Mouse (Mus musculus) cortical plate, adult 2 months (tissue): ENCODE measurements around the gene Nid2. TPM values are rescaled to one million over a fixed set of nuclear protein-coding genes. Genes with fewer than 3 reads are reported as not detected.
A peak's percentile ranks its signal among the peaks of the same experiment; 100 is the strongest.

Source experiments
- H3K27ac ChIP-seq: fragments of 200-500 bp; 2 replicates; pipeline ENCODE4 v1.5.1; 2012; ENCODE audit warnings: low read length, control low read depth, inconsistent platforms; ENCODE audit not compliant: insufficient read depth
- H3K4me1 ChIP-seq: fragments of 200-500 bp; 2 replicates; pipeline ENCODE4 v1.6.1; 2011; ENCODE audit warnings: low read length; ENCODE audit not compliant: control insufficient read depth, insufficient read depth
- H3K4me3 ChIP-seq: fragments of 200-500 bp; 2 replicates; pipeline ENCODE4 v1.5.1; 2011; ENCODE audit warnings: mild to moderate bottlenecking, low read length, control low read depth; ENCODE audit not compliant: insufficient read depth
- CTCF ChIP-seq: fragments of 200-500 bp; IDR thresholded peaks from 2 replicates; pipeline ENCODE4 v1.5.1; 2011; ENCODE audit warnings: mild to moderate bottlenecking, control low read depth, low read length; ENCODE audit not compliant: insufficient read depth; ENCODE audit errors: extremely low read depth
- POLR2A ChIP-seq: fragments of 200-500 bp; IDR thresholded peaks from 2 replicates; pipeline ENCODE4 v1.6.1; 2011; ENCODE audit warnings: mild to moderate bottlenecking, low read length, control low read depth; ENCODE audit not compliant: insufficient read depth; ENCODE audit errors: extremely low read depth
- polyA plus RNA-seq: library from polyadenylated mRNA; depleted of rRNA; stranded (reverse); fragments of >200 nt; gene quantifications from 2 replicates; pipeline ENCODE4 v1.2.3, GENCODE M21; 2012

The Nid2 gene
- polyA plus RNA-seq, 1 experiment, result 2.2 TPM

DNA sequence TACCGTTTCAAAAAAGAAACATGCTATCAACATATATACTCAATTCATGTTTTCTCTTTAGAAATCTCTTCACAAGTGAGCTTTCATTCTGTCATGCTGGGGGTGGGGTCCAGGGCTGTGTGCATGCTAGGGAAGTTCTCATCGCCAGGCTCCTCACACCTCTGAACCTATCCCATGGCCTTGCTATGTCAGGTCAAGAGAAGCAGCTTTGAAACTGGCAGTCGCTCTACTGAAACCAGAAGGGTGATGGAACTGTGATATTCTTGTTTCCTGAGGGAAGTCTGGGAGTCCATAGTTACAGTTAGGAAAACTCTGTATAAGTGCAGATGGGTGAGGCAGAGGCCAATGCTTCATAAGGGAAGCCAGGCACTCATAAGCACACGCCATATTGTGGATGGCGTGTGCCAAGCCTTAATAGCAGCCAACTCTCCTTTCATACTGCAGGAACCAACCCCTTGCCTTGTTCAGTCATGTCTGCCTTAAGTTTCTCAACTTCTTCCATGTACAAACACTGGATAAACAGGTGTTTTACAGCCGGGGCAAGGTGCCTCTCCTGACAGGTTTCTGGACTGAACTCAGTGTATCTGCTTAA, 10.8 kb upstream of the Nid2 start:
- no peak for TF ChIP-seq POLR2A
- TF ChIP-seq CTCF, result no peak
- H3K4me1 ChIP-seq, result no peaks in the 10 kb centered on the region
- no peak overlapping the region for H3K4me3 ChIP-seq
- H3K27ac ChIP-seq, result no peak overlapping the region

DNA sequence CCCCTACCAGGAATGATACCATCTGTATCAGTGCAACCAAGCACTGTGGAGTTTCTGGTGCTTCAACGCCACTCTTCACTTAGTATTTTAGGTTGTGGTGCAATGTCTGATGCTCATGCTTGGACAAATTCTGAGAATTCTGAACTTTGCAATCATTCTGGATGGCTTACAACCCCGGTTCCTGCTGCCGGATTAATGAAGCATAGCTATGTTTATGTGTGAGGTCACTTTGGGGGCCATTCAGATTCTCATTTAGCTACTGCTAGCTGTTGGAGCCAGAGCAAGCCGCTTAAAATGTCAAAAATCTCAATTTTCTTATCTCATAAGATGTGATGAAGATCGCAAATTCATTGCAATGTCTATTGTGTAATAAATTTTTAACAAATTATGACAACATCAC, 6.2 kb upstream of the Nid2 start:
- peaks cover 1% of the 10 kb centered on the region; the same call in 1 of the 2 replicates for H3K4me1 ChIP-seq
- no peak for TF ChIP-seq POLR2A
- H3K4me3 ChIP-seq, result no peak overlapping the region
- no peak overlapping the region for H3K27ac ChIP-seq

DNA sequence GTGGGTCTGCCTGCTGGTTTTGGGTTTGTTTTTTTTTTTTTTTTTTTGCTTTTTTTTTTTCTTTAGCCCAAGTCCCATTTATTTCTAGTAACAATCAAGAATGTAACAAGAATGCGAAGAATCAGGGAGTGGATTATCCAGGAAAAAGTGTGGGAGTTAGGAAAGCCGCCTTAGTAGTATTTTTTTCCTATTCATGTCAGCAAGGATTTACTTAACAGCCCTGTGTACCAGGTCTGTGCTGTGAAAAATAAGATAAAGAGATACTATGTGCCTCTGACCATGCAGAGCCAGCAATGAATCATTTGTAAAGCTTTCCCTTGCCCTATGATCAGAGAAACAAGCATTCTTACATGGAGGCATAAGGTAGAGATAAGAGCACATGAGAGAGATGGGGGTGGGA, 4.8 kb upstream of the Nid2 start:
- TF ChIP-seq CTCF (no peak), POLR2A (no peak)
- Histone ChIP-seq H3K4me1 (peaks cover 1% of the 10 kb centered on the region; the same call in 1 of the 2 replicates), H3K27ac (no peak overlapping the region), H3K4me3 (no peak overlapping the region)

DNA sequence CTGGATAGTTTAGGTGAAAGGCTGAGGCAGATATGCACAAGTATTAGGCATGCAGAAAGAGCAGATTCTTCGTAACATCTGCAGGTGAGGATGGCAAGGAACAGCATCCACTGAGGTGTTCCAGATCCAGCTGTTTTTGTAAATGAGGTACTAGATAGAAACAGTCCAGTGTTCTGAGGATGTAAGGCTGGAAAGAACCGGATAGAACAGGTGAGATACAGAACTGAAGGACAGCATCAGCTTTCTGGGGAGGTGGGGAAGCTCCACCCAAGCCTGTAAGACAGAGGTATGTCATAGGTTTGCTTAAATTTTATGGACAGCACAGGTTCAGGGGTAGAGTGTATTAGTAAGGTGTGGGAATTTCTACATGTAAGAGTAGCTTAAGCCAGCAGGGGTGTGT, 4.3 kb upstream of the Nid2 start:
- H3K4me1 ChIP-seq, result peaks cover 1% of the 10 kb centered on the region; the same call in 1 of the 2 replicates
- TF ChIP-seq POLR2A, result no peak
- TF ChIP-seq CTCF, result no peak
- H3K4me3 ChIP-seq, result no peak overlapping the region
- H3K27ac ChIP-seq, result no peak overlapping the region

DNA sequence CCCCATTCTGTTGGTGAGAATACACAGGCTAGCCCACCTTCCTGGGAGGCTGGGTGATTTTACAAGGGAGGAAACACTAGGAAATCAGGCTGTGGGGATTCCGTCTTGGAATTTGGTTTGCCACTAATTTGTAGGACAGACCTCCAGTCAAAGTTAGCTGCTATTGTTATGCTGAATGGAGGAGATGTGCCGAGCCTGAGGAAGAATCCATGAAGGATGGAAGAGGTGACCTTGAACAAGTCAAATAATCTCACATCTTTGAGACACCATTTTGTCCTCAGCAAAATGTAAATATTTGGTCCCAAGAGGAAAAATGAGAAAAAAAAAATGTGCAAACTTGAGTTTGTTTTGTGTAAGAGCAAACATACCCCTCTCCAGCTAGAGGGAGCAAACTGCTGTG, 1.3 kb upstream of the Nid2 start:
- H3K4me1 ChIP-seq, result peaks cover 1% of the 10 kb centered on the region; the same call in 1 of the 2 replicates
- H3K27ac ChIP-seq, result no peak overlapping the region
- TF ChIP-seq POLR2A (no peak), CTCF (no peak)
- H3K4me3 ChIP-seq, result no peak overlapping the region

DNA sequence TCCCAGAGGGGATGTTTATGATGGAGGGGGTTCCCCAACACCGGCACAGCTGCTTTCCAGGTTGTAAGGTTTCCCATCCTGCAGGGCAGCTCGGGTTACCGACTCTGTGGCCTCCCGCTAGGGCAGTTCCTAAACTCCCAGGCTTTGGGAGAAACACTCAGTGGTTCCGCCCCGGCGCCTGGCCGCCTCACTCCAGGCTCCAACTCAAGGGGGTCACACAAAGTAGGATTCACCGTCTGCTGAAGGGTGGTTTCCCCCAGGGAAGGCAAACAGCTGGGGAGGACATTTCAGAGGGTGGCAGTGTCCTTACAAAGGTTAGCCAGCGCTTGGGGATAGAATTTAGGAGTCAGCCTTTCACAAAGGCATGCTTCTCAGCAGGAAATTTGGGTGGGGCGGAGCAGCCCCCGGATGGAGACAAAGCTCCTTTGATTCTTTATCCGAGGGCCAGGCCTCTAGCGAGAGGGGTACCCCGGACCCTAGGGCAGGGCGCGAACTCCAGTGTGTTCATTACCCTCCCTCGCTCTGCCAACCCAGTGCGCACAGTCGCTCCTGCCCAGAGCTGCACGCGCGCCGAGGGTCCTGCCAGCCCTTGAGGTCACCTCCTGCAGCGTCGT, 547 bp upstream of the Nid2 start:
- Histone ChIP-seq H3K4me1 (peaks cover 1% of the 10 kb centered on the region; the same call in 1 of the 2 replicates), H3K4me3 (peak overlapping the region; percentile 41; the same call in 1 of the 2 replicates), H3K27ac (no peak overlapping the region; the same call in 1 of the 2 replicates)
- TF ChIP-seq CTCF (no peak), POLR2A (no peak)

DNA sequence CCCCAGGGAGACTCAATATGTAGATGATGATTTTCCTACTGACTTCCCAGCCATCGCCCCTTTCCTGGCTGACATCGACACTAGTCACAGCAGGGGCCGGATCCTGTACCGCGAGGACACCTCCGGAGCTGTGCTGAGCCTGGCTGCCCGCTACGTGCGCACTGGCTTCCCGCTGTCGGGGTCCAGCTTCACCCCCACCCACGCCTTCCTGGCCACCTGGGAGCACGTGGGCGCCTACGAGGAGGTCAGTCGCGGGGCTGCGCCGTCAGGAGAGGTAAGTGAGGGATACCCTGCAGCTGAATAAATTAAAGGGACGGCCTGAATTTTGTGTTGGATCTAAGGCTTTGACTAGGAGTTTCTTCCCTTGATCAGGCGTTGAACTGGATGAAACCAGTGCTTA, 1.2 kb downstream of the Nid2 start:
- H3K4me3 ChIP-seq, result peak overlapping the region; percentile 41
- peaks cover 1% of the 10 kb centered on the region; the same call in 1 of the 2 replicates for H3K4me1 ChIP-seq
- TF ChIP-seq CTCF, result no peak
- no peak for TF ChIP-seq POLR2A
- no peak overlapping the region for H3K27ac ChIP-seq

DNA sequence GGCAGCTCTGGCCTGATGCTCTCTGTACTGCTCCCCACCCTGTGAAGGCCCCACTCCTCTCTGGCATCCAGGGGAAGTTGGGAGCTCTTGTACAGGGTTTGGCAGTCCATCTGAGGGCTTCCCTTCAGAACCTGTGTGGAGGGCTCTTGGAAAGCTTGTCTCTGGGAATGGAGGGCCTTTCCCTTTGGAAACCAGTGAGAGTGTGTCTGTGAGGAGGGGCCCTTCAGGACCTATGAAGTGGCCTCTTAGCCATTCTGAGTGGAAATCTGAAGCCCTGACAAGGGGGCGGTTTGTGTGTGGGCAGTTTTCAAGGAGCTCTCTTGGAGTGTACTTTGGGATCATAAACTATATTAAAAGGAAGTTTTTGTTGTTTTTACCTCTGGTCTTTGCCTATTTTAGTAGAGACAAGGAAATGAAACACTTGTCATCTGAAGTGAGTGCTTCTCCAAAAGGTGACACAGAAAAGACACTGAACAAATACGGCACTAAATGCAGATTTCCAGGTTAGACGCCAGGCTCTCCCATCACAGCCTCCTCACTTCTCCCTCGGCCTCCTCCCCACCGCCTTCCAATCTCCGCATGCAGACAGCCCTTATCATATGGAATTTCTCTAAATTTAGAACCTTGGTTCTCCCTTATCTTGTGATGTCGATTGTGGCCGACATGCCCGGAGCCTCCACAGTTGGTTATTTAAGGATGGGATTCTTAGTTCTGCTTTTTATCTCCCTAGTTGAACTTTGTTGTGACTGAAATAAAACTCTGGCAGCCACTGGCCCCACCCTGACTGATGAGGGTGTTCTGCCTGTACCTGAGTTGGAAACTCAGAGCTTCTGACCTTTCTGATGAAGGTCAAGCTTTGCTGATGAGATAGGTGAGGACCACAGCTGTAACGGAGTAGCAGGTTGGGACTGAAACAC, 8.5 kb downstream of the Nid2 start:
- Histone ChIP-seq H3K27ac (no peak overlapping the region), H3K4me1 (no peaks in the 10 kb centered on the region), H3K4me3 (no peak overlapping the region)
- TF ChIP-seq CTCF, result no peak
- TF ChIP-seq POLR2A, result no peak

DNA sequence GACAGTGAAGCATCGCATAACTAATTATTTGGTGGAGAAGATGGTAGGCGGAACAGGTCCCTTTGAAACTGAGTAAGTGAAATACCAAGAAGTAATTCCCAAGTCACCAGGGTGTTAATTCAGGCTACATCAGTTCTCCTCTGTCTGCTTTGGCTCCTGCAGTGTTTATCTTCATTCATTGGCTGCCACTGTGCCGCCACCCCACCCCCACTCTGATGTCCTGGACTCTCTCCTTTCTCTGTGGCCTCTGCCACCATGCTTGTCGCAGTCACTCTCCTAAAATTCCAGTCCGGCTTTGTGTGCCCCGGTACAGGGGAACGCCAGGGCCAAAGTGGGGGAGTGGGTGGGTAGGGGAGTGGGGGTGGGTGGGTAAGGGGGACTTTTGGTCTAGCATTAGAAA, 9.7 kb downstream of the Nid2 start:
- no peak overlapping the region for H3K27ac ChIP-seq
- TF ChIP-seq POLR2A, result no peak
- no peak for TF ChIP-seq CTCF

DNA sequence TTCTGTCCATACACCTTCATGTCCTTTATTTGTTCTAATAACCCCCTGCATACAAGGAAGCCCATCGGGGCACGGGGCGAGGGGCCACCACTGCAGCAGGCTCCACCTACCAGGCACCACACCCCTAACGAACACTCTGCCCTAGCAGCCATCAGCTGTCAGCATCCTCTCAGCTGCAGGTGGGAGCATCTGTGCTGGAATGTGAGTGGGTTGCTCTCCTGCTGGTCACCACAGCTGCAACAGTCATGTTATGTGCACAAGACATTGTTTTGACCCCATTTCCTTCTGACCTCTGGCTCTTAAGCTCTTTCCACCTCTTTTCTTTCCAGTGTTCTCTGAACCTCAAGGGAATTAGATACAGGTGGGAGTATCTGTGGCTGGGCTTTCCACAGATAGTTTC, 10.9 kb downstream of the Nid2 start:
- TF ChIP-seq CTCF (no peak), POLR2A (no peak)
- Histone ChIP-seq H3K4me1 (no peaks in the 10 kb centered on the region), H3K27ac (no peak overlapping the region), H3K4me3 (no peak overlapping the region)

More for the DNA sequence above, 9.7 kb downstream of the Nid2 start:
- Histone ChIP-seq H3K4me3 (no peak overlapping the region), H3K4me1 (no peaks in the 10 kb centered on the region)
